Mouse (Mus musculus): Measurements from ENCODE around the gene Tmem165.

GRCm38 (mm10) chr5:76160086-76160485 is 23.6 kb upstream of the Tmem165 start:
- TF ChIP-seq CTCF (IDR thresholded peaks at IDR 0.05; ENCODE audit: borderline replicate concordance, control insufficient read depth, extremely low read depth, insufficient read depth, low read length, poor library complexity) (no peak), POLR2A (IDR thresholded peaks at IDR 0.05; ENCODE audit: control insufficient read depth, extremely low read depth, insufficient read depth, low read length, poor library complexity) (no peak)
